Mouse (Mus musculus) cerebellum, adult 2 months (tissue): Measurements from ENCODE around the gene Pmm1. TPM values are rescaled to one million over a fixed set of nuclear protein-coding genes. Genes with fewer than 3 reads are reported as not detected.

Experiments
- DNase-seq, 2 experiments: peaks; one replicate each; pipeline ENCODE4 v3.0.0; 2021
- H3K27ac ChIP-seq: fragments of 200-500 bp; 2 replicates; pipeline ENCODE4 v1.5.1; 2012; ENCODE audit warnings: low read length, control low read depth, inconsistent platforms; ENCODE audit not compliant: insufficient read depth
- H3K27me3 ChIP-seq: fragments of 200-500 bp; 2 replicates; pipeline ENCODE4 v1.6.1; 2012; ENCODE audit warnings: inconsistent platforms, mild to moderate bottlenecking, low read length, moderate library complexity; ENCODE audit not compliant: control insufficient read depth, insufficient read depth
- H3K4me1 ChIP-seq: fragments of 200-500 bp; 2 replicates; pipeline ENCODE4 v1.6.1; 2011; ENCODE audit warnings: low read length; ENCODE audit not compliant: control insufficient read depth, insufficient read depth
- H3K4me3 ChIP-seq: fragments of 200-500 bp; replicated peaks from 2 replicates; pipeline ENCODE3; 2011; ENCODE audit warnings: mild to moderate bottlenecking, low read depth, low read length, control low read depth; ENCODE audit not compliant: insufficient read depth
- CTCF ChIP-seq: fragments of 200-500 bp; IDR thresholded peaks from 2 replicates; pipeline ENCODE4 v1.5.1; 2011; ENCODE audit warnings: low read depth, mild to moderate bottlenecking, control low read depth, low read length, moderate library complexity, borderline replicate concordance; ENCODE audit not compliant: insufficient read depth
- POLR2A ChIP-seq: fragments of 200-500 bp; IDR thresholded peaks from 2 replicates; pipeline ENCODE4 v1.6.1; 2011; ENCODE audit warnings: low read length, control low read depth, borderline replicate concordance; ENCODE audit not compliant: insufficient read depth
- WGBS: fragments of 180-500 bp; shearing (Covaris S2); methylation state at CpG from one replicate; pipeline ENCODE4 v1.1.7; 2018; 5-methylcytosine and 5-hydroxymethylcytosine counted together
- polyA plus RNA-seq: library from polyadenylated mRNA; depleted of rRNA; stranded (reverse); fragments of >200 nt; gene quantifications from 2 replicates; pipeline ENCODE4 v1.2.3, GENCODE M21; 2012

The Pmm1 gene
- polyA plus RNA-seq, 1 experiment = 289 TPM

DNA sequence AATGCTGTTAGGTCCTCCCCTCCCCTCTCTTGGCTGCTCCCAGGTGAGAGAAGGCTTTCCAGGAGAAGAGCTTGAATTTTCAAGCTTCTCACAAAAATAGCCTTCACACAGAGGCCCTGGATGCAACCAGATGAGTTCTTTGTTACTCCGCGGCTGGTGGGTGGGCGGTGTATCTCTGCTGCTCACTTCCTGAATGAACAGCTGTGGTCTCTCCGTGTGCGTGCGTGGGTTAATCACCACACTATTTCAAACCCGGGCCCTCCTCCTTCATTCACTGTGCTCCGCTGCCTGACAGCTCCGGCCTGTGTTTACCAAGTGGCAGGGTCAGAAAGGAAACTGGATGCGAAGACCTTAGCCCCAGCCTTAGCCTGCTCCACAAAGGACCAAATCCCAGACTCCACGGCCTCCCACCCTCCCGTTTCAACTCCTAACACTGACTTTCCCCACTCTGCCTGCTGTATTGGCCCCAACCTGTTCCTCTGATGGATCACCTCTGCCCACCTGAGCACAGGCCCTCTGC, 27.7 kb downstream of the Pmm1 start:
- H3K27me3 ChIP-seq = no peaks in the 10 kb centered on the region
- no peaks in the 10 kb centered on the region for H3K4me1 ChIP-seq
- H3K4me3 ChIP-seq = no peak overlapping the region
- 47% methylated on average over 12 of the region's 12 CpGs for WGBS
- DNase-seq = no peak
- H3K27ac ChIP-seq = no peak overlapping the region
- TF ChIP-seq POLR2A (no peak), CTCF (no peak)

DNA sequence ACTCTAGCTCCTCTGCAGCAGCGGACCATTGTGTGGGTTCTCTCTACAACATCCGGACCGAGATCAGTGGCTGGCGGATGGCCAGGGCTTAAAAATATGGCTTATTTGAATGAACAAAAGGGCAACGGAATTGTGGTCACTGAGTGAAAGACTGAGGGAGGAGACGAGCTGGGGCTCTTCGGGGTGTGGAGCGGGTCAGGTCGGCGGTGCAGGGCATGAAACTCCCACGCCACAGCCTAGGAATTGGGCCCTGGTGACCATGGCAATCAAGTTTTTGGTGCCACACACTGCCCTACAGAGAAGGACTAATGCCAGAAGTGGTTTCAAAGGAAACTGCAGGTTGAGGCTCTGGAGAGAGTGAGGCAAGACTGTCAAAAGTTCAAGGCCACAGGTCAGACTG, 32.5 kb downstream of the Pmm1 start:
- H3K4me3 ChIP-seq = no peak overlapping the region
- DNase-seq = no peak
- H3K4me1 ChIP-seq = peaks cover 3% of the 10 kb centered on the region; the same call in 1 of the 2 replicates
- no peak overlapping the region for H3K27ac ChIP-seq
- TF ChIP-seq CTCF (no peak), POLR2A (no peak)
- no peaks in the 10 kb centered on the region for H3K27me3 ChIP-seq
- 41% methylated on average over 11 of the region's 11 CpGs for WGBS

DNA sequence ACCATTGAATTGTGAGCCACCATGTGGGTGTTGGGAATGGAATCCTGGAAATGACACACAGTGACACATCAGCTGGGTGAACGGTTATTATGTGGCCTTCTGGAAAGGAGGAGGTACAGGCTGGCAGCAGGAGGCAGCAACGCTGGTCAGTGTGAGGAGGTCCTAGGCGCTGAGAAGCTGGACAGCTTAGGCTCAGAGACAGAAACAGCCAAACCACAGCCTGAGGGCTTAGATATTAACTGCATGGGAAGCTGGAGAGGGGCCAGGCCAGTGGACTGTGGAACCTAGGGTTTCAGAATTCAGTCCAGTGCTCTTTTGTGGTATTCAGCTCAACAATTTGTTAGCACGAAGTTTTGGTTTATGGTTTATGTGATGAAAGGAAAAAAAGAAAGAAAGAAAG, 33.0 kb downstream of the Pmm1 start:
- no peak overlapping the region for H3K4me3 ChIP-seq
- 20% methylated on average over 4 of the region's 4 CpGs for WGBS
- H3K27me3 ChIP-seq = no peaks in the 10 kb centered on the region
- peaks cover 3% of the 10 kb centered on the region; the same call in 1 of the 2 replicates for H3K4me1 ChIP-seq
- no peak overlapping the region for H3K27ac ChIP-seq
- no peak for DNase-seq
- TF ChIP-seq CTCF (no peak), POLR2A (no peak)

DNA sequence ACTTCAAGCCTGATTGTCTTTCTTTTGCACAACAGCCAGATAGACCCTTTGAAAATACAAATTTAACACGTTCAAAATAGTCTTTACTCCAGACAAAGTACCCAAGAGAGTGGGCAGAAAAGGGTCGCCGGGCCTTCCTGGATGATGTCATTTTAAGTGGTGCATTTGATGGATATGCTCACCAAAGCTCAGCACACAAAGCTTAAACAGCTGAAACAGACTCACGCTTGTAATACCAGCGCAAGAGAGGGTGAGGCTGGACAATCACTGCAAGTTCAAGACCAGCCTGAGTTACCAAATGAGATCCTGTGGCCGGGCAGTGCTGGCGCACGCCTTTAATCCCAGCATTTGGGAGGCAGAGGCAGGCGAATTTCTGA, 34.3 kb downstream of the Pmm1 start:
- DNase-seq = no peak
- peaks cover 15% of the 10 kb centered on the region for H3K4me1 ChIP-seq
- 25% methylated on average over 9 of the region's 9 CpGs for WGBS
- H3K27me3 ChIP-seq = no peaks in the 10 kb centered on the region
- TF ChIP-seq CTCF = no peak
- no peak for TF ChIP-seq POLR2A
- H3K27ac ChIP-seq = no peak overlapping the region
- H3K4me3 ChIP-seq = peak overlapping the region; percentile 24

DNA sequence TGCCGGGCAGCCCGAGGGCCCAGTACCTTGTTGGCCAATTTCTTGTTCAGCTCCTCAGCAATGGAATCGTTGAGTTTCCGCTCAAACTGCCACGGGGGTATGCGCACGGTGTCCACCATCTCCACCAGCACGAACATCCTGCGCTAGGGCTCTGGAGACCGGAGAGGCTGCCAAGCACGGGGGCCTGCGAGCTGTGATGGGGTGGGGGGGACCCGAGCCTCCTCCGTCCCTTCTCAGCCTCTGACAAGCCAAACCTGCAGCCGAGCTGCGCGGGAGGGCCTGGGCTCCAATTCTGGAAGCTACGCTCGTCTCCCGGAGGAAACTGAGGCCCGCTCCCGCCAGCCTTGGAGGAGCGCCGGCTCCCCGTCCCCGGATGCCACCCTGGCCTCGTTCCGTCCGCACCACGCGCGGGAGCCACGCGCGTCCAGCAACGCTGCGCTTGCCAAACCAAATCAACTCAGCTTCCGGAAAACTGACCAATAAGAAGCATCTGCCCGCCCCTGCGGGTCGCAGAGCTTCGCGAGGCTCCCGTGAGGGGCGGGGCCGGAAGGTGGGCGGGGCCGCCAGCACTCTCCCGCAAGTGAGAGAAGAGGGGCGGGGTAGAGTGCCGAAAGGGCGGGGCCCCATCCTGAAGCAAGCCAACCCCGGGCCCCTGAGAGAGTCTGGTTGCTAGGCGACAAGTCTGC, 34.8 kb downstream of the Pmm1 start, which contains the start of gene Polr3h:
Gene Polr3h (minus strand): TSS at position 481 of the 686 bp plus-strand sequence.
- no peaks in the 10 kb centered on the region for H3K27me3 ChIP-seq
- peak within 1 kb of the TSS; percentile 43; the same call in 1 of the 2 replicates for H3K27ac ChIP-seq
- peak within 1 kb of the TSS; percentile 55 for H3K4me3 ChIP-seq
- TF ChIP-seq CTCF (no peak), POLR2A (peak; percentile 65)
- peak; percentile 90 to 93 for DNase-seq
- WGBS = under 1% methylated on average over 54 of the region's 54 CpGs
- H3K4me1 ChIP-seq = peaks cover 20% of the 10 kb centered on the region

DNA sequence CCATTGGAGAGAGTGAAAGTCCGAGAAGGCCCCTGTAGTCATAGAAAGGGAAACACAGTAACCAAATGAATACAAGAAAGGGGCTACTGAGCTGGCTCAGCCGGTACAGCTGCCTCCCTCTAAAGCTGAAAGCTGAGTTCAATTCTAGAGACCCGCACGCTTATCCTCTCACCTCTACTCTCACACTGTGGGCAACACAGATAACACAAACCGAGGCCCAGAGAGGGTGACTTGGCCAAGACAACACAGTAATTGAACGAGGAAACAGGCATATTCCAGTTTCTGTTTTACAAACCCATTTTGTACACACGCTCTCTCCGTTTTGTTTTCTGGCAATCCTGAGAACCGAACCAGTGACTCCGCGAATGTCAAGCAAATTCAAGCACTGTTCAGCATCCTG, 35.8 kb downstream of the Pmm1 start:
- Histone ChIP-seq H3K27ac (no peak overlapping the region), H3K4me1 (peaks cover 27% of the 10 kb centered on the region), H3K4me3 (peak overlapping the region; percentile 55), H3K27me3 (no peaks in the 10 kb centered on the region)
- DNase-seq = no peak
- no peak; the same call in 1 of the 2 replicates for TF ChIP-seq POLR2A
- 84% methylated on average over 11 of the region's 11 CpGs for WGBS

DNA sequence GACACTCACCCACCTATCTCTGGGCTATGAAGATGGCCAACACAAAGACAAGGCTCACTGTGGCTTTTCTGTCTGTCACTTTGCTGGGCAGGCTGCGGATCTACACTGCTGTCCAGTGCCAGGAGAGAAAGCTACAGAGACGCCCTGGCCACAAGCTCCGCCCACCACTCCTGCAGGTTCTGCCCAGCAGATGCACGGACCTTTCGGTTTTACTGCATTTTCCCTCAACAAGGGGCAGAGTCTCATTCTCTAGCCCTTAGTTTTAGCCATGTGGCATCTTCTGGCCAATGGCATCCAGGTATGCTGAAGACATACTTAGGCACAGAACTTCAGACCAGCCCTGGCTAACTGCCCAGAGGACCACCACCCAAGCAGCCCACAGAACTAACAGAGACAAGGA, 39.5 kb downstream of the Pmm1 start:
- Histone ChIP-seq H3K27me3 (no peaks in the 10 kb centered on the region), H3K27ac (peak overlapping the region; percentile 91), H3K4me1 (peaks cover 48% of the 10 kb centered on the region), H3K4me3 (no peak overlapping the region)
- peak in 1 of 2 experiments; percentile 47 for DNase-seq
- 14% methylated on average over 5 of the region's 5 CpGs for WGBS
- TF ChIP-seq CTCF (no peak), POLR2A (no peak)

DNA sequence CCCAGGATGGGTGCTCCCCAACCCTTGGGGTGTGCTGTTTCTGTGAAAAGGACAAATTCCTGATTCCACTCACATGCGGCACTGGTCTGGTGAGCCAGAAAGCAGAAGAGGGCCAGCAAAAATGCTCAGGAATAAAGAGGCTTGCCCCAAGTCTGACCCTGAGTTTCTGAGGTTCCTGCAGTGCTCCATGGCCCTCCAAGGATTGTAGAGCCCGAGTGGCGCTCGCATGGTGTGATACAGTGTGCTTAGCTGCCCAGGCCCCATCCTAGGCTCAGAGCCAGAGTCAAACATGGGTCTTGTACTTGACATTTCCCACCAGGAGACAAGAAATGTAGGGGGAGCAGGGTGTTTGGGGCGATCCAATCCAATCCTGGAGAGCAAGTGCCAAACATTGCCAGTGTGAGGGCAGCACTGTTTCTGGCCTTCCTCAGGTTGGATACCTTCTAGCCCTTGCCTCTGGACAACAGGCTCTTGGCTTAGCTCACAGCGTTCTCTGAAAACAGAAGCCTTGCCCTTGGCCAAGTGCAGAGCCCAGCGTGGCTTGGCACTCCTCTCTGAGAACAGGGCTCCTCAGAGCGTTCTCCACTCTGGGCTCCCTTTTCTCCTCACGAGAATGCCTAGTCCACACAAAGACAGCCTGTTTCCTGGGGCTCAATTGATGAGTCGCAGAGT, 40.0 kb downstream of the Pmm1 start:
- DNase-seq = peak; percentile 63 to 77
- Histone ChIP-seq H3K4me3 (no peak overlapping the region), H3K27ac (peak overlapping the region; percentile 91), H3K27me3 (no peaks in the 10 kb centered on the region), H3K4me1 (peaks cover 48% of the 10 kb centered on the region)
- WGBS = 18% methylated on average over 10 of the region's 10 CpGs
- TF ChIP-seq CTCF (no peak), POLR2A (no peak)
